Mouse (Mus musculus) forebrain, embryonic 11.5 days (tissue): ENCODE results near the gene Cks2. TPM values are rescaled to one million over a fixed set of nuclear protein-coding genes. Genes with fewer than 3 reads are reported as not detected.

ENCODE experiments used
- ATAC-seq: fragments of 200-750 bp; cut with Nextera tagmentation; replicated peaks from 2 replicates; pipeline ENCODE4 v1.8.0; 2017; ENCODE audit warnings: moderate TSS enrichment; ENCODE audit not compliant: low FRiP score
- DNase-seq: peaks from one replicate; pipeline ENCODE4 v3.0.0-alpha.2; 2017; ENCODE audit warnings: low spot score
- H3K27ac ChIP-seq: fragments of 300-500 bp; sonication (generic); 2 replicates; pipeline ENCODE4 v1.5.1; 2014; ENCODE audit warnings: low read depth, low read length
- H3K27me3 ChIP-seq: fragments of 300-500 bp; sonication (generic); 2 replicates; pipeline ENCODE4 v1.6.1; 2014; ENCODE audit warnings: mild to moderate bottlenecking, low read length, mixed read lengths; ENCODE audit not compliant: control insufficient read depth, insufficient read depth
- H3K36me3 ChIP-seq: fragments of 300-500 bp; sonication (generic); 2 replicates; pipeline ENCODE4 v1.6.1; 2014; ENCODE audit warnings: mild to moderate bottlenecking, low read length, moderate library complexity, mixed read lengths; ENCODE audit not compliant: control insufficient read depth, insufficient read depth
- H3K4me1 ChIP-seq: fragments of 300-500 bp; sonication (generic); replicated peaks from 2 replicates; pipeline ENCODE4 v1.6.1; 2014; ENCODE audit warnings: low read length, mixed read lengths; ENCODE audit not compliant: control insufficient read depth, insufficient read depth
- H3K4me2 ChIP-seq: fragments of 300-500 bp; sonication (generic); 2 replicates; pipeline ENCODE4 v1.6.1; 2014; ENCODE audit warnings: low read depth, mild to moderate bottlenecking, low read length, moderate library complexity, mixed read lengths; ENCODE audit not compliant: severe bottlenecking
- H3K4me3 ChIP-seq: fragments of 300-500 bp; sonication (generic); 2 replicates; pipeline ENCODE4 v1.5.1; 2014; ENCODE audit warnings: low read depth, low read length
- H3K9ac ChIP-seq: fragments of 300-500 bp; sonication (generic); 2 replicates; pipeline ENCODE4 v1.6.1; 2014; ENCODE audit warnings: low read length
- H3K9me3 ChIP-seq: fragments of 300-500 bp; sonication (generic); 2 replicates; pipeline ENCODE4 v1.6.1; 2016; ENCODE audit warnings: low read length, mixed read lengths; ENCODE audit not compliant: control insufficient read depth
- WGBS: fragments of 180-500 bp; shearing (Covaris S2); extraction: QIAGEN DNeasy Blood & Tissue Kit; methylation state at CpG from one replicate; pipeline ENCODE4 v1.1.7; 2014; 5-methylcytosine and 5-hydroxymethylcytosine counted together
- polyA plus RNA-seq: library from polyadenylated mRNA; unstranded; fragments of >200 nt; fragmentation: Nextera tagmentation; extraction: Ambion mirVana; gene quantifications from 2 replicates; pipeline ENCODE4 v1.2.1, GENCODE M21; 2014

Gene Cks2
- polyA plus RNA-seq, 1 experiment from 2014 or later, result 452 TPM

GRCm38 (mm10) chr13:51679332-51679731, 34.3 kb downstream of the Cks2 start:
- Histone ChIP-seq H3K9me3 (no peaks in the 10 kb centered on the region), H3K4me2 (no peak overlapping the region), H3K36me3 (peaks cover 20% of the 10 kb centered on the region), H3K4me3 (no peak overlapping the region), H3K4me1 (no peaks in the 10 kb centered on the region), H3K27me3 (no peaks in the 10 kb centered on the region), H3K27ac (no peak overlapping the region), H3K9ac (no peak overlapping the region)
- DNase-seq (no peak), ATAC-seq (no peak)
- WGBS, result 85% methylated on average over 4 of the region's 4 CpGs

DNA sequence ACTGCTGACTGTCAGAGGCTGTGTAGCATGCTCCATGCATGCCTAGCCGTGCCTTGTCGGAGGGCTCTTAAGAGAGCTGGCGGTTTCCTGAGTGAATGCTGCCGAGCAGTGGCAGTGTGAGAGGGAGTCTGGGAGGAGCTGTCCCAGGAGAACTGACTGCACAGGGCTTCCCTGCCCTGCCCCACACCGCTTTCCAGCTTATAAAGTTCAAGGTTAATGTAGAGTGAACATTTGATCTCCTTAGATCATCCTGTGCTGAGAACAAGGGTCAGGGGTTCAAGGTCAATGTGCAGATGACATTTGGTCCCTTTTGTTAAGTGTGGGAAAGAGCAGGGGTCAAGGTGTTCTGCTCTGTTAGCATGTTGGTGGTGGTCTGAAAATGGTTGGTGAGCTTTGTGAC, 36.0 kb downstream of the Cks2 start:
- DNase-seq (no peak), ATAC-seq (no peak)
- Histone ChIP-seq H3K36me3 (peaks cover 20% of the 10 kb centered on the region; the same call in 1 of the 2 replicates), H3K4me2 (no peak overlapping the region), H3K27ac (no peak overlapping the region), H3K9ac (no peak overlapping the region), H3K4me3 (no peak overlapping the region), H3K9me3 (no peaks in the 10 kb centered on the region), H3K4me1 (no peaks in the 10 kb centered on the region), H3K27me3 (no peaks in the 10 kb centered on the region)
- WGBS, result 91% methylated on average over 5 of the region's 5 CpGs

- ATAC-seq (no peak), DNase-seq (no peak)
- WGBS, result 96% methylated on average over 8 of the region's 8 CpGs
- H3K4me2 ChIP-seq, result no peak overlapping the region
- H3K27ac ChIP-seq, result no peak overlapping the region
- H3K4me1 ChIP-seq, result no peaks in the 10 kb centered on the region
- H3K4me3 ChIP-seq, result no peak overlapping the region
- no peaks in the 10 kb centered on the region for H3K9me3 ChIP-seq
- H3K36me3 ChIP-seq, result peaks cover 17% of the 10 kb centered on the region; the same call in 1 of the 2 replicates
- no peaks in the 10 kb centered on the region for H3K27me3 ChIP-seq
- H3K9ac ChIP-seq, result no peak overlapping the region
These were observed 36.6 kb downstream of the Cks2 start for GRCm38 (mm10) chr13:51681634-51682033.

DNA sequence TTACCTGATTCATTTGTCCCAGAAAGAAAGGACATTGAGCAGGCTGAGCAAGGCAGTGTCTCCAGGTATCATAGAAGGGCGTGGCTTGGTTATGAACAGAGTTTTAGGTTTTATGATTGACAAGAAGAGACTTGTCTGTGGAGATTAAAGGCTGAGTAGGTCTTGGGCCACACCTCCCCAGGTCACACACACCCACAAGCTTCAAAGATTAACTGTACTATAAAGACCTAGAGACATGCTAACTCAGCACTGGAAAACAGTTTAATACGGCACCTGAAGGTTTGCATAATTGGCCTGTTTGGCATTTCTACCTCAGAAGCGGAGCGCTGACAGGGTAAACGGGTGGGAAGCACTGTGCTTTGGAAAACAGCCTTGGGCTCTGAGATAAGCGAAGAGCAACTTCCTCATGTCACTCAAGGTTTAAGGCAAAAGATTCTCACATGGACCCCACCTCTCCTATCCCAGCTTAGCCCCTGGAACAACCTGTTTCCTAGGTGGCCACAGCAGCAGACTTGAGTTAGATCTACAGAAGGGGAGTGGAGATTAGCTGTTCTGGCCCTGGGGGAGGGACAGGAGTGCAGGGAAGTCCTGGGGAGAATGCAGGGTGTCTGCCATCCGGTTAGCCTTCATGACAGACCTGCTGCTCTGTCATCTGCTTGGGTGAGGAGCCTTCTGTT, 40.4 kb downstream of the Cks2 start:
- no peak overlapping the region for H3K4me2 ChIP-seq
- H3K4me1 ChIP-seq, result no peaks in the 10 kb centered on the region
- H3K9ac ChIP-seq, result no peak overlapping the region
- ATAC-seq, result no peak
- DNase-seq, result no peak
- H3K36me3 ChIP-seq, result peaks cover 10% of the 10 kb centered on the region; the same call in 1 of the 2 replicates
- no peaks in the 10 kb centered on the region for H3K27me3 ChIP-seq
- H3K4me3 ChIP-seq, result no peak overlapping the region
- no peak overlapping the region for H3K27ac ChIP-seq
- H3K9me3 ChIP-seq, result no peaks in the 10 kb centered on the region
- WGBS, result 96% methylated on average over 7 of the region's 7 CpGs

- no peak for ATAC-seq
- 94% methylated on average over 5 of the region's 5 CpGs for WGBS
These were observed 41.9 kb downstream of the Cks2 start for GRCm38 (mm10) chr13:51686966-51687365.

DNA sequence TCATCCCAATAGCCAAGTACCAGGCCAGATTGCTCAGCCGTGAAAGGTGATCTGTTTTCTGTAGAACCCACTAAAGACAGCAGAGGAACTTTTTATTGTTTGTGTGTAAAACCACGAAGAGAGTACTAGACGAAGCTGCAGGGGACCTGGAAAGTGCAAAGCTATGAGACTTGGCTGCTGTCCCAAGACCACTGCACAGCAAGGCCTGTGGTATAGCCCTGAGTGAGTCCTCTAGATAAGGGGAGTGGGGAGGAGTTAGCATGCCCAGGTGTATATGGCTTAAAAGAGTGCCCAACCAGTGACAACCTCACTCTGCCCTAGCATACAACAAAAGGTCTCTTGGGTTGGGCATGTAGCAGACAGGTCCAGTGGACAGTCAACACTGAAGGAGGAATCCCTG, 43.7 kb downstream of the Cks2 start:
- Histone ChIP-seq H3K27me3 (no peaks in the 10 kb centered on the region), H3K36me3 (no peaks in the 10 kb centered on the region; the same call in 1 of the 2 replicates), H3K4me1 (no peaks in the 10 kb centered on the region), H3K9me3 (no peaks in the 10 kb centered on the region), H3K9ac (no peak overlapping the region), H3K4me3 (no peak overlapping the region), H3K27ac (no peak overlapping the region), H3K4me2 (no peak overlapping the region)
- 58% methylated on average over 3 of the region's 3 CpGs for WGBS
- DNase-seq (no peak), ATAC-seq (no peak)

More at GRCm38 (mm10) chr13:51686966-51687365, 41.9 kb downstream of the Cks2 start:
- no peak overlapping the region for H3K27ac ChIP-seq
- H3K9me3 ChIP-seq, result no peaks in the 10 kb centered on the region
- H3K27me3 ChIP-seq, result no peaks in the 10 kb centered on the region
- H3K4me1 ChIP-seq, result no peaks in the 10 kb centered on the region
- peaks cover 7% of the 10 kb centered on the region; the same call in 1 of the 2 replicates for H3K36me3 ChIP-seq
- no peak for DNase-seq
- H3K9ac ChIP-seq, result no peak overlapping the region
- H3K4me2 ChIP-seq, result no peak overlapping the region
- no peak overlapping the region for H3K4me3 ChIP-seq

DNA sequence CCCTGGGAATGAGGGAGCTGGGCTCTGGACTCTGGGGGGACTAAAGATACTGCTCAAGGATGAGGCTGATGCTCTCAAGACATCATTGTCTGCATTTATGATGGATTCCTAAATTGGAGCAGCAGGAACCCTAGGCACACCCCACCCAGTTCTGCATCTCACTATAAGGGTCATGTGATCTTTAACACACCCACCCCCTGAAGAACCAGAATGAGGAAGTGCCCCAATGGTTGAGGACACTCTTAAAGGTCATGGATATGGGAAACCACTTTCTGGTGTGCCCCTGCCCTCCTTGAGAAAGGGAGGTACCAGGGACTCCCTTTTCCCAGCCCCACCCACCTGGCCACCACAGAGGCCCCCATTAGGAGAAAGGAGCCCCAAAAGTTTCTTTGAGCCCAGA, 51.4 kb downstream of the Cks2 start:
- Histone ChIP-seq H3K27ac (no peak overlapping the region), H3K9ac (no peak overlapping the region), H3K9me3 (no peaks in the 10 kb centered on the region), H3K4me2 (no peak overlapping the region), H3K4me1 (no peaks in the 10 kb centered on the region), H3K36me3 (no peaks in the 10 kb centered on the region), H3K27me3 (no peaks in the 10 kb centered on the region), H3K4me3 (no peak overlapping the region)
- DNase-seq (no peak), ATAC-seq (no peak)

- no peak overlapping the region for H3K4me3 ChIP-seq
- H3K9ac ChIP-seq, result no peak overlapping the region
- H3K9me3 ChIP-seq, result no peaks in the 10 kb centered on the region
- no peak overlapping the region for H3K4me2 ChIP-seq
- ATAC-seq, result no peak
- no peak for DNase-seq
- H3K36me3 ChIP-seq, result no peaks in the 10 kb centered on the region
- H3K27me3 ChIP-seq, result no peaks in the 10 kb centered on the region
- no peak overlapping the region for H3K27ac ChIP-seq
- WGBS, result 89% methylated on average over 6 of the region's 6 CpGs
- H3K4me1 ChIP-seq, result no peaks in the 10 kb centered on the region
These were observed 52.4 kb downstream of the Cks2 start for GRCm38 (mm10) chr13:51697455-51697854.

GRCm38 (mm10) chr13:51697897-51698296, 52.9 kb downstream of the Cks2 start:
- ATAC-seq, result no peak
- 82% methylated on average over 4 of the region's 4 CpGs for WGBS

More at GRCm38 (mm10) chr13:51697897-51698296, 52.9 kb downstream of the Cks2 start:
- no peaks in the 10 kb centered on the region for H3K9me3 ChIP-seq
- H3K4me1 ChIP-seq, result no peaks in the 10 kb centered on the region
- no peak overlapping the region for H3K4me2 ChIP-seq
- H3K27ac ChIP-seq, result no peak overlapping the region
- DNase-seq, result no peak
- H3K9ac ChIP-seq, result no peak overlapping the region
- no peaks in the 10 kb centered on the region for H3K27me3 ChIP-seq
- H3K4me3 ChIP-seq, result no peak overlapping the region
- H3K36me3 ChIP-seq, result no peaks in the 10 kb centered on the region
